Mouse (Mus musculus) liver, embryonic 13.5 days (tissue): ENCODE data around the gene Ano10. TPM values are rescaled to one million over a fixed set of nuclear protein-coding genes. Genes with fewer than 3 reads are reported as not detected.
A peak's percentile ranks its signal among the peaks of the same experiment; 100 is the strongest.

ENCODE experiments used
- ATAC-seq: fragments of 200-750 bp; cut with Nextera tagmentation; 2 replicates; pipeline ENCODE4 v1.8.0; 2017; ENCODE audit warnings: low read depth, mild to moderate bottlenecking, moderate number of reproducible peaks, moderate library complexity
- DNase-seq: peaks from one replicate; pipeline ENCODE4 v3.0.0; 2022
- H3K27ac ChIP-seq: fragments of 300-500 bp; sonication (generic); 2 replicates; pipeline ENCODE4 v1.5.1; 2015; ENCODE audit warnings: moderate library complexity, mild to moderate bottlenecking, inconsistent platforms
- H3K27me3 ChIP-seq: fragments of 300-500 bp; sonication (generic); 2 replicates; pipeline ENCODE4 v1.6.1; 2015; ENCODE audit warnings: mild to moderate bottlenecking, inconsistent platforms
- H3K36me3 ChIP-seq: fragments of 300-500 bp; sonication (generic); 2 replicates; pipeline ENCODE4 v1.6.1; 2015; ENCODE audit warnings: mild to moderate bottlenecking, inconsistent platforms
- H3K4me1 ChIP-seq: fragments of 300-500 bp; sonication (generic); replicated peaks from 2 replicates; pipeline ENCODE4 v1.6.1; 2015; ENCODE audit warnings: inconsistent platforms
- H3K4me2 ChIP-seq: fragments of 300-500 bp; sonication (generic); 2 replicates; pipeline ENCODE4 v1.6.1; 2015; ENCODE audit warnings: inconsistent platforms, mild to moderate bottlenecking, moderate library complexity
- H3K4me3 ChIP-seq: fragments of 300-500 bp; sonication (generic); replicated peaks from 2 replicates; pipeline ENCODE4 v1.5.1; 2015; ENCODE audit warnings: mild to moderate bottlenecking, inconsistent platforms
- H3K9ac ChIP-seq: fragments of 300-500 bp; sonication (generic); 2 replicates; pipeline ENCODE4 v1.6.1; 2015; ENCODE audit warnings: mild to moderate bottlenecking, inconsistent platforms
- H3K9me3 ChIP-seq: fragments of 300-500 bp; sonication (generic); replicated peaks from 2 replicates; pipeline ENCODE4 v1.6.1; 2016; ENCODE audit warnings: inconsistent platforms
- WGBS: fragments of 180-500 bp; shearing (Covaris S2); methylation state at CpG from one replicate; pipeline ENCODE4 v1.1.7; 2015; ENCODE audit not compliant: insufficient replicate concordance; 5-methylcytosine and 5-hydroxymethylcytosine counted together
- polyA plus RNA-seq: library from polyadenylated mRNA; unstranded; fragments of >200 nt; fragmentation: Nextera tagmentation; extraction: Ambion mirVana; gene quantifications from 2 replicates; pipeline ENCODE4 v1.2.1, GENCODE M21; 2015

The Ano10 gene
- polyA plus RNA-seq, 1 experiment from 2014 or later: 10.8 TPM

- no peak overlapping the region for H3K27ac ChIP-seq
- H3K36me3 ChIP-seq: no peaks in the 10 kb centered on the region
- ATAC-seq (no peak), DNase-seq (no peak)
- H3K27me3 ChIP-seq: no peaks in the 10 kb centered on the region
- H3K4me3 ChIP-seq: no peak overlapping the region
- H3K4me2 ChIP-seq: no peak overlapping the region
- H3K4me1 ChIP-seq: no peaks in the 10 kb centered on the region
- H3K9me3 ChIP-seq: no peaks in the 10 kb centered on the region
- 41% methylated on average over 7 of the region's 7 CpGs for WGBS
- no peak overlapping the region for H3K9ac ChIP-seq
These were observed 68.9 kb downstream of the Ano10 start for GRCm38 (mm10) chr9:122225309-122225708.

DNA sequence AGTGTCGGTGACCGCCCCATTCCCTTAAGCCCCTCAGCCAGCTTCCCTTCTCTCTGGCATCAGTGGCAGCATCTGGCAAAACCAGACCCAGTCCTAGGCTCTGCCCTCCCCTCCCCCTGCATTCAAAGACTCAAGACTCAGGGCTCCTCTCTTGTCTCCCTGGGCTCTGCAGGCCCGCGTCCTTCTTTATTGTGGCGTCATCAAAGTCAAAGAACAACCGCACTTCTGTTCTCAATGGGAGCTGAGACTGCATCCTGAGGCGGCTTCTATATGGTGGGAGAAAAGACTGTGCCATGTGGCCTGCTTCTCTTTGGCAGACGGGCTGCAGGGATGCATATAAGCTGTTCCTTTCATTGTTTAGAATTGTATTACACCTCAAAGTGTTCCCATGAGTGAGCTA lies 71.2 kb downstream of the Ano10 start:
- Histone ChIP-seq H3K4me3 (no peak overlapping the region), H3K9ac (no peak overlapping the region), H3K4me1 (no peaks in the 10 kb centered on the region), H3K27me3 (no peaks in the 10 kb centered on the region), H3K27ac (no peak overlapping the region), H3K36me3 (no peaks in the 10 kb centered on the region), H3K4me2 (no peak overlapping the region), H3K9me3 (no peaks in the 10 kb centered on the region)
- no peak for DNase-seq
- ATAC-seq: no peak
- WGBS: 52% methylated on average over 8 of the region's 8 CpGs

DNA sequence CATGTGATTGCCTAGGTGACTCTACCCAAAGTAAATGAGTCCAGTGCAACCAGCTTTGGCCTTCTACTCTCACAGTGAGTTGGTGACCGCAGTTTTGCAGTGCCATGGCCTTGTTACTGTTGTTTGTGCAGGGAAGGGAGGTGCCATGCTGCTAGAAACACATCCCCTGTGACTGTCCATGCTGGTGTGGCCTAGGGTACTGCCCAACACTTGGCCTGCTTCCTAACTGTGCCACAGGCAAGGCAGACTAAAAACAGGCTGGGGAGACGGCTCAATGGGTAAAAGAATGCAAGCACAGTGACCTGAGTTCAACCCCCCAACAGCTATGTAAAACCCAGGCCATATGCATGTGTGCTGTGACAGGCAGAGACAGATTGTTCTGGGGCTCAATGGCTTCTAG lies 74.3 kb downstream of the Ano10 start:
- Histone ChIP-seq H3K9ac (no peak overlapping the region), H3K27me3 (no peaks in the 10 kb centered on the region), H3K4me2 (no peak overlapping the region), H3K9me3 (no peaks in the 10 kb centered on the region), H3K4me3 (no peak overlapping the region), H3K4me1 (no peaks in the 10 kb centered on the region), H3K36me3 (no peaks in the 10 kb centered on the region), H3K27ac (no peak overlapping the region)
- 51% methylated on average over 2 of the region's 2 CpGs for WGBS
- DNase-seq: no peak
- ATAC-seq: no peak

DNA sequence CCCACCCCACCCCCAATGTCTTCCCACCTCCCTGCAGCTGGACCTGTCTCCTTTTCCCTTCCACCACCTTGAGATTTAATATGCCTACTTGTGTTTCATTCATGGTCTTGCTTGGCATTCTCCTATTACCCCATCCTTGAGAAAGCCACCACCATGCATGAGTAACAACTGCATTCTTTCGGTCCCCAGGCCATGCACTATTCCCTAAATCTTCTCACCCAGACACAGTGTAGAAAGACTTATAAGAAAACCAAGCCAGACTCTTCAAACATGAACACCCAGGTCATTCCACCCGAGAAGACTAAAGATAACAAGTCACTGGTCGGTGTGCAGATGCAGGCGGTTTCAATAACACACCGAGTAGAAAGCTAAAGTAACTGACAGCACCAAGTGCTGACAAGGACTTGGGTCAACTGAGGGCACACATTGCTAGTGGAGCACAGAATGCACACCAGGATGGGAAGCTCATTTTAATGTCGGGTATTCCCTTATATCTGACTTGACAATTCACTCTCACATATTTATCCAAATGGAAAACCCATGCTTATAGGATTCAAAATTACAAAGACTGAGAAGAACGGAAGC lies 77.2 kb downstream of the Ano10 start:
- Histone ChIP-seq H3K4me1 (no peaks in the 10 kb centered on the region), H3K36me3 (no peaks in the 10 kb centered on the region), H3K9ac (no peak overlapping the region), H3K9me3 (no peaks in the 10 kb centered on the region), H3K4me3 (no peak overlapping the region), H3K27me3 (no peaks in the 10 kb centered on the region), H3K27ac (no peak overlapping the region), H3K4me2 (no peak overlapping the region)
- ATAC-seq: no peak
- DNase-seq: no peak
- WGBS: 60% methylated on average over 7 of the region's 7 CpGs

DNA sequence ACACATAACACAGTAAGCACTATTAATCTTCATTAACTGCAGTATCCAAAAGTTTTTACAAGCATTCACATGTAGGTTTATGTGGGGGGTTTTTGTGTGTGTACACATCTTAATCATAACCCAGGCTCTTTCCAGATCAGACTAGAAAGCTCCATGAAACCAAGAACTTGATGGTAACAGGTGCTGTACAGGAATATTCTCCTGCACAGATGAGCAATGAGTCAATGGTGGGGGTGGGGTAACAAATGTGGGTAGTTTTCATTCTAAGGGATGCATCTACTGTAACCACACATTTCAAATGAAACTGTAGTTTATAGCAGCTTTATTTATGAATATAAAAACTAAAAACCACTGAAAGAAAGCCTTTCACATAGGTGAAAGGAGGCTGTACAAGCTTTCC lies 79.1 kb downstream of the Ano10 start:
- Histone ChIP-seq H3K27me3 (no peaks in the 10 kb centered on the region), H3K36me3 (no peaks in the 10 kb centered on the region), H3K4me2 (no peak overlapping the region), H3K4me1 (no peaks in the 10 kb centered on the region), H3K4me3 (no peak overlapping the region), H3K9ac (no peak overlapping the region), H3K27ac (no peak overlapping the region), H3K9me3 (no peaks in the 10 kb centered on the region)
- no peak for DNase-seq
- ATAC-seq: no peak

GRCm38 (mm10) chr9:122208311-122208710 lies 85.9 kb downstream of the Ano10 start:
- ATAC-seq: no peak
- no peak for DNase-seq
- H3K27me3 ChIP-seq: no peaks in the 10 kb centered on the region
- H3K27ac ChIP-seq: no peak overlapping the region
- no peaks in the 10 kb centered on the region for H3K9me3 ChIP-seq
- H3K4me3 ChIP-seq: no peak overlapping the region
- H3K9ac ChIP-seq: no peak overlapping the region
- 48% methylated on average over 4 of the region's 4 CpGs for WGBS
- H3K4me2 ChIP-seq: no peak overlapping the region
- H3K4me1 ChIP-seq: peaks cover 11% of the 10 kb centered on the region
- no peaks in the 10 kb centered on the region for H3K36me3 ChIP-seq

DNA sequence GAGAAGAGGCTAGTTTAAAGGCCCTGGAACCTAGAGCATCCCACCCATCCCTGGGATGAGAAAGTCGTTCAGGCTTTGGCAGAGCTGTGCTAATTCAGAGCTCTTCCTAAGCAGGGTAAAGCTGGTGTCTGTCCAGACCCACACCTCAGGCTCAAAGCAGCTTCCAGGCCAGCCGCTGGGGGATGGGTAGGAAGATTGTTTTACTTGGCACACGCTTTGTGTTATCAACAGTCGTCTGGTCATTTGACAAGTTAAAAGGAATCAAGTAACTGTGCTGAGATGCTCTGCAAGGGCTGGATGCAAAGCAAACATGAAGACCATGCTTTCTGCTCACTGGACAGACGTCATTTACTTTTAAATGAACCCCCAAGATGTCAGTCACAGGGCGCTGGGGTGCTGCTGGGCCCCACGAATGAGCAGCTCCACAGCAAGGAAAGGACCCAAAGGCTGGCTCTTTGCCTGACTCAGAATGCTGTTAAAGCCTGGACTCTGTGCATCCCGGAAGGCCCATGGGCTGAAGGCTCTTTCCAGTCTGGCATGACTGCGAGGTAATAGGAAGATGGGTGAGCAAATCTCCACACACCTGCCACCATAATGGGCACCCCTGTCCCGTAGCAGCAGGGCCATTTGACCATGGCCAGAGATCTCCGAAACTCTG lies 88.6 kb downstream of the Ano10 start:
- H3K9me3 ChIP-seq: no peaks in the 10 kb centered on the region
- no peak for DNase-seq

DNA sequence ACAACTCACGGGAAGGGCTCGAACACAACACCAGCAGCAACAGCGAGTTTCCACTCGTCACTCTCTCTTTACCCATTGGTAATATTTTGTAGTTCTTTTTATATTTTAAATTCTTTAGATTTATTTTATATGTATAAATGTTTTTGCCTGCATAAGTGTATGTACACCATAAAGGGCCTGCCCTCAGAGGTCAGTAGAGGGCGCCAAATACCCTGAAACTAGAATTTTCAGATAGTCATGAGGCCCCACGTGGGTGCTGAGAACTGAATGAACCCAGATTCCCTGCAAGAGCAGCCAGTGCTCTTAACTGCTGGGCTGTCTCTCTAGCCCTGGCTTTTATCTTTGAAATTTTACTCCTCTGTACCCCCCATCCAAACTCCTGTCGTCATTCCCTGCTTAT lies 89.7 kb downstream of the Ano10 start:
- Histone ChIP-seq H3K4me3 (no peak overlapping the region), H3K9ac (no peak overlapping the region), H3K27me3 (no peaks in the 10 kb centered on the region), H3K36me3 (no peaks in the 10 kb centered on the region), H3K27ac (no peak overlapping the region), H3K9me3 (no peaks in the 10 kb centered on the region), H3K4me1 (peaks cover 11% of the 10 kb centered on the region), H3K4me2 (no peak overlapping the region)
- DNase-seq: no peak
- WGBS: 48% methylated on average over 7 of the region's 7 CpGs
- ATAC-seq: no peak

More for the DNA sequence above, 88.6 kb downstream of the Ano10 start:
- Histone ChIP-seq H3K27ac (no peak overlapping the region), H3K4me3 (no peak overlapping the region), H3K4me1 (peaks cover 11% of the 10 kb centered on the region), H3K36me3 (no peaks in the 10 kb centered on the region), H3K9ac (no peak overlapping the region), H3K27me3 (no peaks in the 10 kb centered on the region), H3K4me2 (no peak overlapping the region)
- ATAC-seq: no peak
- WGBS: 49% methylated on average over 11 of the region's 11 CpGs

GRCm38 (mm10) chr9:122199253-122199652 lies 95.0 kb downstream of the Ano10 start:
- Histone ChIP-seq H3K4me3 (no peak overlapping the region), H3K4me1 (no peaks in the 10 kb centered on the region), H3K4me2 (no peak overlapping the region), H3K27me3 (no peaks in the 10 kb centered on the region), H3K27ac (no peak overlapping the region), H3K36me3 (no peaks in the 10 kb centered on the region), H3K9me3 (no peaks in the 10 kb centered on the region), H3K9ac (no peak overlapping the region)
- DNase-seq (peak; percentile 3), ATAC-seq (no peak)
- 32% methylated on average over 6 of the region's 6 CpGs for WGBS

DNA sequence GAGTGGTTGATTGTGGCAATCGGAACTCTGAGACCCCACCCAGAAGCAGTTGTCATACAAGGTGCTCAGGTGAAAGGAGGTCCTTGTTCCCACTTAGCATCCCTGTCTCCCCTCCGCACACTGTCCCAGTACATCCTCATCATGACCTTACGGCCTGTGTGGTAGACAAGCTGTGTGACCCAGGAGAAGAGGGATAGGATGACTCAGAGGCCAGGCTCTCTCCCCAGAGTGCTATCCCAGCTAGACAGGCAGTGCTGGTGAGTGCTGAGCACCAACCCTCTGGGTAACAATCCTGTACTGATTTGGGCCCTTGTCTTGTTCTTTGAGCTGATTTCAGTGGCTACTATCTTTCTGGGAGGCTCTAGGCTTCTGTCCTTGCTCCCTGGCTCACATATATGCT lies 95.6 kb downstream of the Ano10 start:
- no peaks in the 10 kb centered on the region for H3K36me3 ChIP-seq
- ATAC-seq (no peak), DNase-seq (no peak)
- H3K9ac ChIP-seq: no peak overlapping the region
- 74% methylated on average over 3 of the region's 3 CpGs for whole genome bisulfite sequencing
- H3K27me3 ChIP-seq: no peaks in the 10 kb centered on the region
- H3K4me2 ChIP-seq: no peak overlapping the region
- no peaks in the 10 kb centered on the region for H3K4me1 ChIP-seq
- H3K4me3 ChIP-seq: no peak overlapping the region
- H3K27ac ChIP-seq: no peak overlapping the region
- no peaks in the 10 kb centered on the region for H3K9me3 ChIP-seq

DNA sequence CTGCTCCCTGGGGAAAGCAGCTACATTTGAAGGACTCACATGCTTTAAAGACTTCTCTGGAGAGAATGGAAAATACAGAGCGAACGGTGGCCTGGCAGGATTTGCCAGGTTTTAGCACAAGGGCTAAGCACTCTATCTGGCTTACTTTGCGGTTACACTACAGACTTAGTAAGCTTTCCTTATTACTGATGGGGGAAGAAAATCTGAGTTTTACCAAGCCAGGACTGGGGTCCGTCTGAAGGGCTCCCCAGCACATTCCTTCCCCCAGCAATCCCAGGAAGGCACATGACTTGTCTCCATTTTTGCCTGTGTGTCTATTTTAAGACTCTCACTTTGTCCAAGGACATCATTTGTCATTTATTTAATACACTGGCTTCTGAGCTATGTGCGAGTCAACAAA lies 97.2 kb downstream of the Ano10 start:
- Histone ChIP-seq H3K27me3 (no peaks in the 10 kb centered on the region), H3K4me2 (no peak overlapping the region), H3K9me3 (no peaks in the 10 kb centered on the region), H3K4me3 (no peak overlapping the region), H3K4me1 (no peaks in the 10 kb centered on the region), H3K27ac (no peak overlapping the region), H3K36me3 (no peaks in the 10 kb centered on the region), H3K9ac (no peak overlapping the region)
- no peak for DNase-seq
- WGBS: 69% methylated on average over 5 of the region's 5 CpGs
- ATAC-seq: no peak

GRCm38 (mm10) chr9:122195042-122195682 lies 99.1 kb downstream of the Ano10 start:
- H3K4me3 ChIP-seq: no peak overlapping the region
- H3K9ac ChIP-seq: no peak overlapping the region
- H3K4me1 ChIP-seq: no peaks in the 10 kb centered on the region
- no peaks in the 10 kb centered on the region for H3K27me3 ChIP-seq
- no peak overlapping the region for H3K27ac ChIP-seq
- DNase-seq (no peak), ATAC-seq (peak; percentile 45; the same call in 1 of the 2 replicates)
- WGBS: 59% methylated on average over 5 of the region's 5 CpGs
- H3K4me2 ChIP-seq: no peak overlapping the region
- H3K9me3 ChIP-seq: no peaks in the 10 kb centered on the region
- no peaks in the 10 kb centered on the region for H3K36me3 ChIP-seq
